Mouse (Mus musculus) small intestine, adult 2 months (tissue): ENCODE data around the gene Oas1c. TPM values are rescaled to one million over a fixed set of nuclear protein-coding genes. Genes with fewer than 3 reads are reported as not detected.
"Not testable (repeated sequence)": the region's sequence is repeated elsewhere in the genome, so short reads cannot be mapped to it uniquely, and the experiment has no call there.

Source experiments
- H3K27ac ChIP-seq: fragments of 200-500 bp; 2 replicates; pipeline ENCODE4 v1.5.1; 2012; ENCODE audit warnings: low read depth, low read length, control low read depth, inconsistent platforms; ENCODE audit not compliant: insufficient read depth
- H3K27me3 ChIP-seq: fragments of 200-500 bp; 2 replicates; pipeline ENCODE4 v1.6.1; 2012; ENCODE audit warnings: mild to moderate bottlenecking, moderate library complexity, low read length, inconsistent platforms; ENCODE audit not compliant: control insufficient read depth, insufficient read depth
- H3K36me3 ChIP-seq: fragments of 200-500 bp; 2 replicates; pipeline ENCODE4 v1.6.1; 2012; ENCODE audit warnings: mild to moderate bottlenecking, low read length, control low read depth, inconsistent platforms; ENCODE audit not compliant: control insufficient read depth, insufficient read depth
- H3K4me1 ChIP-seq: fragments of 200-500 bp; 2 replicates; pipeline ENCODE4 v1.6.1; 2012; ENCODE audit warnings: low read length, inconsistent platforms, mixed read lengths; ENCODE audit not compliant: control insufficient read depth, insufficient read depth, insufficient read length
- H3K4me3 ChIP-seq: fragments of 200-500 bp; 2 replicates; pipeline ENCODE4 v1.5.1; 2012; ENCODE audit warnings: low read depth, mild to moderate bottlenecking, control low read depth, inconsistent platforms, low read length, moderate library complexity
- CTCF ChIP-seq: fragments of 200-500 bp; IDR thresholded peaks from 2 replicates; pipeline ENCODE4 v1.5.1; 2012; ENCODE audit warnings: low read depth, mild to moderate bottlenecking, control low read depth, inconsistent platforms, low read length, moderate library complexity, mixed read lengths; ENCODE audit not compliant: insufficient replicate concordance, insufficient read length; ENCODE audit errors: extremely low read depth
- POLR2A ChIP-seq: fragments of 200-500 bp; IDR thresholded peaks from 2 replicates; pipeline ENCODE4 v1.6.1; 2012; ENCODE audit warnings: low read depth, mild to moderate bottlenecking, control low read depth, inconsistent platforms, low read length, moderate library complexity
- WGBS: fragments of 180-500 bp; shearing (Covaris S2); methylation state at CpG from one replicate; pipeline ENCODE4 v1.1.7; 2018; 5-methylcytosine and 5-hydroxymethylcytosine counted together
- polyA plus RNA-seq: library from polyadenylated mRNA; depleted of rRNA; stranded (reverse); fragments of >200 nt; gene quantifications from 2 replicates; pipeline ENCODE4 v1.2.3, GENCODE M21; 2012

Oas1c gene
- polyA plus RNA-seq, 1 experiment = 1.4 TPM

DNA sequence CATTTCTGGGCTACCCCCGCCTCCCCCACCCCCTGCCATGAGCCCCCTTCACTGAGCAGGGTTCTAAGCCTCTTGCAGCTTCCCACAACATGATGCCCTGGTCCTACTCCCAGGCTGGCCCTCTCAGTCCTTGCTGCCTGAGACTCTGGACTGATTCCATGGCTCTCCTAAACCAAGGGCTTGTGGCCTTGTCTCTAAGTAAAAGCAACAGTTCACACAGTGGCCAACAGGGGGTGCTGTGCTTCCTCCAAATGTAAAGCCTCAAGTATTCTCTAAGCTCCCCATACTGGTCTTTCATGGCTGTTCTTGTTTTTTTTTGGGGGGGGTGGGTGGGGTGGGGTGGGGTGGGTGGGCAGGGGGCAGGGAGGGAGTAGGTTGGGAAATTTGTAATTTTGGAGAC lies 5.9 kb downstream of the Oas1c start:
- no peak overlapping the region for H3K4me3 ChIP-seq
- WGBS = 81% methylated on average over 1 of the region's 1 CpGs
- peak; percentile 47; the same call in 1 of the 2 replicates for TF ChIP-seq CTCF
- no peak for TF ChIP-seq POLR2A
- peaks cover under 1% of the 10 kb centered on the region; the same call in 1 of the 2 replicates for H3K4me1 ChIP-seq
- H3K36me3 ChIP-seq = no peaks in the 10 kb centered on the region
- H3K27ac ChIP-seq = no peak overlapping the region
- no peaks in the 10 kb centered on the region for H3K27me3 ChIP-seq

- H3K27ac ChIP-seq = no peak overlapping the region
- H3K4me3 ChIP-seq = no peak overlapping the region
- no peaks in the 10 kb centered on the region for H3K4me1 ChIP-seq
- WGBS = 57% methylated on average over 2 of the region's 2 CpGs
- no peak for TF ChIP-seq POLR2A
- TF ChIP-seq CTCF = no peak
- H3K36me3 ChIP-seq = no peaks in the 10 kb centered on the region
- H3K27me3 ChIP-seq = no peaks in the 10 kb centered on the region
Observed at GRCm38 (mm10) chr5:120803596-120803995, 8.7 kb downstream of the Oas1c start.

- H3K4me1 ChIP-seq, H3K36me3 ChIP-seq, H3K27ac ChIP-seq, H3K4me3 ChIP-seq, H3K27me3 ChIP-seq: not testable (repeated sequence)
- 69% methylated on average over 2 of the region's 2 CpGs for WGBS
Observed at GRCm38 (mm10) chr5:120798943-120799342, 13.4 kb downstream of the Oas1c start.

DNA sequence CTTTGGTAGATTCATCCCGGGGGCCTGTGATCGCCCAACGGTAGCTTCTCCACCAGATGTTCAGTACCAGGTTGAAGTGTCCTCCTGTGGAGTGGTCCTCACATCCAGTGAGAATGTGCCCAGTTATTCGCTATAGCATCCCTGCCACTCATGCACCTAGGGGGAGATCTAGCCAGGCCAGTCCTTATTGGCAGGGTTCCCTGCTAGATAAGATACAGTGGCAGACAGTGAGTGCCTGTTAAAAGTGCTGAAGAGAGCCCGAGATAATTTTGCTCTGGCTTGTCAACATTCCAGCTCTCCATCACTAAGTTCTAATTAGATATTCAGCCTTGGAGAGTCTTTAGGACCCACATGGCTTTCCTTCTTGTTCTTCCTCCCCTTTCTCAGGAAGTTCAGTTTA lies 14.2 kb downstream of the Oas1c start:
- H3K4me3 ChIP-seq, H3K27me3 ChIP-seq, H3K36me3 ChIP-seq, H3K27ac ChIP-seq, H3K4me1 ChIP-seq: not testable (repeated sequence)
- 60% methylated on average over 5 of the region's 5 CpGs for WGBS

DNA sequence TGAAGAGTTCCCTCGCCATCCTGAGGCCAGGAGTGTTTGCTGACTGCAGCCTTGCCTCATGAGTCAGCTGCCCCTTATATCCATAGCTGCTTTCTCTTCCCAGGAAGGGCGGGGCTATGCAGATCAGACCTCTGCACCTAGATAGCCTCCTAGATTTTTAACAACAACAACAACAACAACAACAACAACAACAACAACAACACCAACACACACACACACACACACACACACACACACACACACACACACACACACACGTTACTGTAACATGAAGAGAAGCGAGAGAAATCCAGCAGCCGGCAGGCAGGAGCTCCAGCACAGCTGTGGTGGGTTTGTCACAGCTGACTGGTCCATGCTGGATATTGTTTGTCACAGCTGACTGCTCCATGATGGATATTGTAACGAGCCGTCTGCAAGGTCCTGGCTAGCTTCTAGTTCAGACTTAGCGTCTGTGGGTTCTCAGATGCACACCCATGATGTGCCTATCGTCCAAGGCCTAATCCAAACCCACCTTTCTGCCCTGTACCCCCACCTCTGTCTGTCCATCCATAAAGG lies 16.8 kb downstream of the Oas1c start, which contains the start of gene Oas1e:
Gene Oas1e, minus strand, starts transcription at position 51 of the 555 bp plus-strand sequence.
- not testable (repeated sequence) for H3K27ac ChIP-seq, H3K27me3 ChIP-seq, H3K4me1 ChIP-seq, H3K36me3 ChIP-seq
- peak within 1 kb of the TSS; percentile 5; the same call in 1 of the 2 replicates for H3K4me3 ChIP-seq
- WGBS = 60% methylated on average over 9 of the region's 9 CpGs

- Histone ChIP-seq H3K27ac (no peak overlapping the region), H3K36me3 (no peaks in the 10 kb centered on the region), H3K27me3 (no peaks in the 10 kb centered on the region), H3K4me3 (no peak overlapping the region), H3K4me1 (peaks cover 2% of the 10 kb centered on the region; the same call in 1 of the 2 replicates)
- WGBS = 8% methylated on average over 2 of the region's 2 CpGs
- TF ChIP-seq POLR2A = no peak
- TF ChIP-seq CTCF = peak; percentile 35; the same call in 1 of the 2 replicates
Observed at GRCm38 (mm10) chr5:120793043-120793442, 19.3 kb downstream of the Oas1c start.

- H3K27ac ChIP-seq = no peak overlapping the region
- no peak overlapping the region for H3K4me3 ChIP-seq
- TF ChIP-seq POLR2A (no peak), CTCF (no peak)
- no peaks in the 10 kb centered on the region for H3K27me3 ChIP-seq
- no peaks in the 10 kb centered on the region for H3K4me1 ChIP-seq
- no peaks in the 10 kb centered on the region for H3K36me3 ChIP-seq
- 57% methylated on average over 3 of the region's 3 CpGs for WGBS
Observed at GRCm38 (mm10) chr5:120787042-120787441, 25.3 kb downstream of the Oas1c start.

- Histone ChIP-seq H3K27ac (no peak overlapping the region), H3K36me3 (no peaks in the 10 kb centered on the region), H3K4me1 (peaks cover 6% of the 10 kb centered on the region; the same call in 1 of the 2 replicates), H3K27me3 (no peaks in the 10 kb centered on the region), H3K4me3 (no peak overlapping the region)
- TF ChIP-seq POLR2A (no peak), CTCF (no peak)
- WGBS = 68% methylated on average over 2 of the region's 2 CpGs
Observed at GRCm38 (mm10) chr5:120782446-120782845, 29.9 kb downstream of the Oas1c start.
